Mouse (Mus musculus): ENCODE results near the gene Gm20388. TPM values are rescaled to one million over a fixed set of nuclear protein-coding genes. Genes with fewer than 3 reads are reported as not detected.

Gm20388 gene
- polyA plus RNA-seq, 1 experiment from 2014 or later, result not detected

DNA sequence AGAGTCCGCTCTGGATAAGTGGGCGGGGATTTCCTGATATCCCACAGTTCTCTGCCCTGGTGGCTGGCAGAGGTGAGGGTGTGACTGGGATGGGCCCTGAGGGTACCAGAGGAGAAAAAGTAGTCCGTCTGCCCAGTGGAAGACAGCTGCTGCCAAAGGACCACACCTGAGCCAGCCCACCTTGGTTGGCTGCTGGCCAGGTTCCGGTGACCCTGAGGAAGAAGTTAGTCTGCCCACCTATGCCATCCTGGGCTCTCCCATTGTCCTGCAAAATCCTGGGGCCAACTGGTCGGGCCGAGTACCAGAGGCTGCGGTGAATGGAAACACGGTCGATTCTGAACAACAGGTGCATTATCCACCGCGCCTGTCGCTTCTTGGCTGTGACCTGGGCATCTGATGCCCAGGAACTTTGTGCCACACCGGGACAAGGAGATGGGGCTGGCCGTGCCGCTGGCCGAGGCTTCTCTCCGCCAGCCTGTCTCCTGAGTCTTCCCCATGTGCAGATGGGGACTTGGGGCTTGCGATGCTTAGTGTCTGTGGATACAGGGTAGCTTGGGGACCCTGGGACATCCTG, 643.9 kb downstream of the Gm20388 start:
- Histone ChIP-seq H3K9me3 (ENCODE audit: control insufficient read depth, low read length) (no peaks in the 10 kb centered on the region), H3K4me2 (replicated peaks; ENCODE audit: low read depth) (no peak overlapping the region), H3K9ac (ENCODE audit: low read length) (no peak overlapping the region), H3K4me3 (ENCODE audit: low read depth, low read length) (no peak overlapping the region), H3K27ac (replicated peaks) (no peak overlapping the region), H3K4me1 (replicated peaks; ENCODE audit: control insufficient read depth, insufficient read depth) (no peaks in the 10 kb centered on the region; the same call in 1 of the 2 replicates), H3K36me3 (ENCODE audit: control insufficient read depth, insufficient read depth, low read length) (no peaks in the 10 kb centered on the region; the same call in 1 of the 2 replicates), H3K27me3 (ENCODE audit: control insufficient read depth, insufficient read depth, low read length) (no peaks in the 10 kb centered on the region)
- DNase-seq (ENCODE audit: low spot score) (no peak), ATAC-seq (ENCODE audit: low FRiP score, low TSS enrichment) (no peak)
- WGBS, result 90% methylated on average over 18 of the region's 18 CpGs
- no peak for TF ChIP-seq CTCF (IDR thresholded peaks at IDR 0.05; ENCODE audit: low read depth)
- TF ChIP-seq EP300 (optimal IDR thresholded peaks at IDR 0.05), result no peak

DNA sequence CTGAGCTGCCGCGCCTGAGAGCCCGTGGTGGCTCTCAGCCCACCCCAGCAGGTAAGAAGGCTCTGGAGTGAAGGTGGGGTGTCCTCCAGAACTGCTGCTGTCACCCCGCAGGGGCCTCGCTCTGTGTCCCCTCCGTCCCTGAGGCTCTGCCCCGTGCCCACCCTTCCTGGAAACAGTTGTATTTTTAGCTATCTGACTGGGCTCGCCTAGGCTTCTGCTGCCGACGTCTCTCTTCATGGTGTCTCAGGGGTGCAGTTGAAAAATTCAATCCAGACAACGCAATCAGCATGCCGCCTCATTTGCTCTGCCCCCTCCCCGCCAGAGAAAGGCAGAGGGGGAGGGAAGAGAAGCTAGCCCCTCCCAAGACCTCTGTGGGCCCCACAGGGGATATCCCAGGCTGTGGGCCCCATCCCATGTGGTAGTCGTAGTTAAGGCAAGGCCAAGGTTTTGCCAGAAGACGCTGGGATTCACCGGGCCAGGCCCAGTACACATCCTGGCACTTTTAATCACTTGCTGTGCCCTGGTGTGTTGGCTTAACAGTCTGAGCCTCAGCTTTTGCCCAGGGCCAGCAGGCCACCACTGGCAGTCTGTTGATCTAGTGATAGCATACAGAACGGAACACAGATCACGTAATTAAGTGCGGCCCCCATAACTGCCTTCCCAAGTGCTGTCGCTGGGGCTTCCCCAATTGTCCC, 645.7 kb downstream of the Gm20388 start:
- no peak for ATAC-seq (ENCODE audit: low FRiP score, low TSS enrichment)
- no peaks in the 10 kb centered on the region for H3K9me3 ChIP-seq (ENCODE audit: control insufficient read depth, low read length)
- no peaks in the 10 kb centered on the region; the same call in 1 of the 2 replicates for H3K4me1 ChIP-seq (replicated peaks; ENCODE audit: control insufficient read depth, insufficient read depth)
- no peak overlapping the region for H3K4me2 ChIP-seq (replicated peaks; ENCODE audit: low read depth)
- H3K27me3 ChIP-seq (ENCODE audit: control insufficient read depth, insufficient read depth, low read length), result no peaks in the 10 kb centered on the region
- no peak overlapping the region for H3K9ac ChIP-seq (ENCODE audit: low read length)
- 64% methylated on average over 20 of the region's 20 CpGs for WGBS
- no peaks in the 10 kb centered on the region; the same call in 1 of the 2 replicates for H3K36me3 ChIP-seq (ENCODE audit: control insufficient read depth, insufficient read depth, low read length)
- H3K27ac ChIP-seq (replicated peaks), result no peak overlapping the region
- no peak overlapping the region for H3K4me3 ChIP-seq (ENCODE audit: low read depth, low read length)
- TF ChIP-seq CTCF (IDR thresholded peaks at IDR 0.05; ENCODE audit: low read depth) (no peak), EP300 (optimal IDR thresholded peaks at IDR 0.05) (no peak)
- DNase-seq (ENCODE audit: low spot score), result no peak

GRCm38 (mm10) chr8:120557170-120557965, 646.7 kb downstream of the Gm20388 start:
- Histone ChIP-seq H3K4me2 (replicated peaks; ENCODE audit: low read depth) (no peak overlapping the region), H3K27ac (replicated peaks) (no peak overlapping the region), H3K36me3 (ENCODE audit: control insufficient read depth, insufficient read depth, low read length) (no peaks in the 10 kb centered on the region; the same call in 1 of the 2 replicates), H3K9ac (ENCODE audit: low read length) (no peak overlapping the region), H3K4me3 (ENCODE audit: low read depth, low read length) (no peak overlapping the region), H3K27me3 (ENCODE audit: control insufficient read depth, insufficient read depth, low read length) (no peaks in the 10 kb centered on the region), H3K4me1 (replicated peaks; ENCODE audit: control insufficient read depth, insufficient read depth) (no peaks in the 10 kb centered on the region; the same call in 1 of the 2 replicates), H3K9me3 (ENCODE audit: control insufficient read depth, low read length) (no peaks in the 10 kb centered on the region)
- ATAC-seq (ENCODE audit: low FRiP score, low TSS enrichment) (no peak), DNase-seq (ENCODE audit: low spot score) (no peak)
- WGBS, result 69% methylated on average over 15 of the region's 15 CpGs
- TF ChIP-seq EP300 (optimal IDR thresholded peaks at IDR 0.05) (no peak), CTCF (IDR thresholded peaks at IDR 0.05; ENCODE audit: low read depth) (no peak)

DNA sequence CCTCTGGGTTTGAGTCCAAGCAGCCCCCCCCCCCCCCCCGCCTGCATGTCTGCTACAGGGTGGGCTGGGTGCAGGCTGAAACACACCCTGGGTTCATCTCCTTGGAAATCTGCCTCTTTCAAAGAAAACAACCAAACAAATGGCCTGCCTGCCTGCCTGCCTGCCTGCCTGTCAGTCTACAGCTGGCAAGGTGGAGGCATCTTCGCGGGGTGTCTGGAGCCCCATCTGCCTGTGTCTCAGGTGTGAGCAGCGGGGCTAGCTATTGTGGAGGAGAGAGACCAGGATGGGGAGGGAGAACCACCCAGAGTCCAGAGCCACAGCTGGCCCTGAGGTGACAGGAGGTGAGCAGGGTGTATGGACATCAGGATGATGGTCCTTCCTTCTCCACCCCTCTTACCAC, 647.5 kb downstream of the Gm20388 start:
- DNase-seq (ENCODE audit: low spot score) (no peak), ATAC-seq (ENCODE audit: low FRiP score, low TSS enrichment) (no peak)
- H3K9ac ChIP-seq (ENCODE audit: low read length), result no peak overlapping the region
- H3K27me3 ChIP-seq (ENCODE audit: control insufficient read depth, insufficient read depth, low read length), result no peaks in the 10 kb centered on the region
- no peaks in the 10 kb centered on the region for H3K9me3 ChIP-seq (ENCODE audit: control insufficient read depth, low read length)
- no peak overlapping the region for H3K4me3 ChIP-seq (ENCODE audit: low read depth, low read length)
- H3K36me3 ChIP-seq (ENCODE audit: control insufficient read depth, insufficient read depth, low read length), result no peaks in the 10 kb centered on the region; the same call in 1 of the 2 replicates
- no peak for TF ChIP-seq CTCF (IDR thresholded peaks at IDR 0.05; ENCODE audit: low read depth)
- no peak for TF ChIP-seq EP300 (optimal IDR thresholded peaks at IDR 0.05)
- H3K4me1 ChIP-seq (replicated peaks; ENCODE audit: control insufficient read depth, insufficient read depth), result peaks cover 3% of the 10 kb centered on the region
- no peak overlapping the region for H3K4me2 ChIP-seq (replicated peaks; ENCODE audit: low read depth)
- no peak overlapping the region for H3K27ac ChIP-seq (replicated peaks)
- 81% methylated on average over 3 of the region's 4 CpGs for WGBS

DNA sequence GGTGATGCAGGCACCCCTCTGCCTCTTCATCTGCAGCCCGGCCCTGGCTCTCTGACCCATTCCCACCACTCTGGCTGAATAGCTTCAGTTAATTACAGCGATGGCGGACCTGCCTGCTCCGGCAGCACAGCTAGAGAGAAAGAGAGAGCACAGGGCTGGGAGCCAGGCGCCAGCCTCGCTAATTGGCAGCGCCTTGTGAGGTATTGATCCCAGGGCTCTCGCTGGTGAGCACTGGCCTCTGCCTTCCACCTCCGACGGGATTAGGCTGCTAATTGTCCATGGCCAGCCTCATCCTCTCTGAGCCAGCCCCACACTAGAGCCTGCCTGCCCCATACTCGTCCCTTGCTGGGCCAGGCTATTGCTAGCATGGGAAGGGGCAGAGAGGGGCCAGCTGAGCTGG, 649.0 kb downstream of the Gm20388 start:
- H3K27me3 ChIP-seq (ENCODE audit: control insufficient read depth, insufficient read depth, low read length), result no peaks in the 10 kb centered on the region
- 73% methylated on average over 11 of the region's 11 CpGs for WGBS

More for the DNA sequence above, 649.0 kb downstream of the Gm20388 start:
- no peak for ATAC-seq (ENCODE audit: low FRiP score, low TSS enrichment)
- Histone ChIP-seq H3K4me2 (replicated peaks; ENCODE audit: low read depth) (no peak overlapping the region), H3K9ac (ENCODE audit: low read length) (no peak overlapping the region), H3K27ac (replicated peaks) (no peak overlapping the region), H3K36me3 (ENCODE audit: control insufficient read depth, insufficient read depth, low read length) (no peaks in the 10 kb centered on the region), H3K4me3 (ENCODE audit: low read depth, low read length) (no peak overlapping the region), H3K4me1 (replicated peaks; ENCODE audit: control insufficient read depth, insufficient read depth) (peaks cover 7% of the 10 kb centered on the region), H3K9me3 (ENCODE audit: control insufficient read depth, low read length) (no peaks in the 10 kb centered on the region)
- DNase-seq (ENCODE audit: low spot score), result no peak
- TF ChIP-seq EP300 (optimal IDR thresholded peaks at IDR 0.05) (no peak), CTCF (IDR thresholded peaks at IDR 0.05; ENCODE audit: low read depth) (no peak)
